Mouse (Mus musculus) neural tube, embryonic 10.5 days (tissue): Measurements from ENCODE around the gene Pik3cb.

ENCODE experiments used
- DNase-seq: peaks from one replicate; pipeline ENCODE4 v3.0.0-alpha.2; 2017; ENCODE audit warnings: low spot score; ENCODE audit errors: extremely low spot score

Pik3cb gene

DNA sequence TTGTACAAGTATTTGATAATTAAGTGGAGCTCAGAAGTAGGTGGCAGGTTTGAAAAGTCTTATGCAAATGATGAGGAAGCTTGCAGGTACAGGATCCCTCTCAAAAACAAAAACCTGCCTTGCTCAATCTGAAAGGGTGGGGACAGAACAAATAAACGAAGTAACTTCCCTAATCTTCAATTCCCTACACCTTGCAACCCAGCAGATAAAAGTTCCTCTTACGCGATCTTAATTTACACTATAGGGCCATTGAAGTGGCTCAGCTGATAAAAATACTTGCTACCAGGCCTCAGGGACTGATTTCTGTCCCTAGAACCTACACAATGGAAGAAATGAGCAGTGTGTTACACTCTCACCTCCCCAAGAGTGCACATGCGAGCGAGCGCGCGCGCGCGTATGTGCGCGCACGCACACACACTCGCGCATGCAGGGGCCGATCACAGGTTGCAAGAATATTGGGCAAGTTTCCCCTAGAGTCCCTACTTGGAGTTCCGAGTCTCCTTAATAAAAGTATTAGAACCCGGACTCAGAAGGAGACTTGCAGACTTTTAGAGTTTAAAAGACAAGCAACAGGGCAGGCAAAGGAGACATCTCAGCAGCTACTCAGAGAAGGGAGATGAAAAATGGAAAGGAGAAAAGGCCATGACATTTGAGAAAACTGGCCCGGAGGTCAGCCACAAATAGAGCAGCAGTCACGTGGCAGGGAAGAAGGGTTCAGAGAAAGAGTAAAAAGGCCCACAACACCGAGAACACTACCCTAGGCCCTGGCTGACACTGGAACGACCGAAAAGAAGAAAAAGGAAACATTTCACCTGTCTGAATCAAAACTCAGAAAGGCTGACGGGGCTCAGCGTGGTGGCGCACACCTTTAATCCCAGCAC lies 6.7 kb upstream of the Pik3cb start:
- no peak for DNase-seq

DNA sequence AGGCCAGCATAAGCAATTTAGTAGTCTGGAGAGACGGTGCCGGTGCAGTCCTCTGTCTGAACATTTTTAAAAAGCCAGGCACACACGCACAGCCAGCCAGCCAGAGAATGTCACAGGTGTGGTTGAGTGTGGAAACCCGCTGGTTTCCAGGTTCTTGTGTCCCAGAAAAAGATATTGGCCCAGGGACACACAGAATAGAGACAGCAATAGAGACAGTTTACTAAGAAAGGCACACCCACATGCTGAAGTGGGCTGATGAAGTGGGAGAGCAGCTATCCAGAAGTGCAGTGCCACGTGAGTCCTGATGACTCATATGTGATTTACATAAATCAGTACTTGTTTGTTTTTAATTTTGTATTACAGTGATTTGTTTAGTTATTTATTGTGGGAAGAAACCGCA lies 5.3 kb upstream of the Pik3cb start:
- DNase-seq, result no peak

DNA sequence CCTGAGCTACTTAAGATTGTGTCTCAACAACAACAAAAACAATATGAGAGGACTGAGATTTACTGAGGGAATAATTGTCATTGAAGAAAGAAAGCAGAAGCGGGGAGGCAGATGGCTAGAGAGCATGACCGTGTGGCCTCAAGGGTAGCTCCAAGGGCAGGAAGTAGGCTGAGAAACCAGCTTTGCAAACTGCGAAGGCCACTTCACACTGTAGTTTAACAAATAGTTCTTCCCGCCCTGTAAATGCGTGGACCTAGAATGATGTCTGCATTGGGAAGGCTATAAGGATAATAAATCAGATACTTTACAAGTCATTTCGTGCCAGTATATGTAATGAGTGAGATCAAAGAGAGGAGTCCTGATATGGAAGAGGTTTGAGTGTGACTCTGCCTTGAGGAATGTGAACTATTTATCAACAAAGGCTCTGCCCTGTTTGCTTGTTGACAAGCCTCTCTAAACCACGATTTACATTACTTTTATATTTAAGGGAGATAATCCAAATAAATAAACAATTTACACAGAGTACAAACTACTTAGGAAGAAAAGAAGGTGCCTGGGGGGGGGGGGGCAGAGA lies 4.1 kb upstream of the Pik3cb start:
- DNase-seq, result no peak

DNA sequence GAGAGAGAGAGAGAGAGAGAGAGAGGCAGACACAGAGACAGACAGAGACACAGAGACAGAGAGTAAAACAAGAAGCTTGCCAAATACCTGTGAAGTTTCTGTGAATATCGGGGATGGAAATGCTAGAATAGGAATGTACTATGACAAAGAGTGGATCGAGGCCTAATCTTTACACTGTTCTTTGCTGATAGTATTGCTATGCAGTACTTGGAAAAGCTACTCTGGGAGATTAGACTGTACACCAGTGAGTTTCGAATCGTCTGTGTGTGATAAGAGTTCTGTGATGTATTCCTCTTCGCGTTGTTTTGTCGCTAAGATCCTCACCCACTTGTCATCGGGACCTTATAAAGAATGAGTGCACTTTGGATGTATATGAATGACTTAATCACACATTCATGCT lies 1.2 kb upstream of the Pik3cb start:
- no peak for DNase-seq

DNA sequence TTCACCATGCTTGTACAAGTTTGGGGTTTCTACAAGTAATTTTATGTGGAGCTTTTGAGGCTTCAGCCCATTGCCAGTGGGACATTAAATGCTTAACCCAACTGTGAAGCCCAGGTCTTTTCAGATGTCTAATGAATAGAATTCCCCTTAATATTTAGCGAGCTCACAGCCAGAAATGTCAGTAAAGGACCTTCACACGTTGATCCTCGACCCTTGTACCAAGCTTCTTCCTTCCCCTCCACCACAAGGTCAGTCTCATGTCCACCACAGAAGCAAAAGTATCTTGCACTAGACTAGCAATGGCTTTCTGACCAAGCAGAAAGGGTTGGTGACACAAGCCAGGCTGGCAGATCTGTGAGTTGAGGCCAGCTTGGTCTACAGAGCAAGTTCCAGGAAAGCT lies 750 bp upstream of the Pik3cb start:
- no peak for DNase-seq

DNA sequence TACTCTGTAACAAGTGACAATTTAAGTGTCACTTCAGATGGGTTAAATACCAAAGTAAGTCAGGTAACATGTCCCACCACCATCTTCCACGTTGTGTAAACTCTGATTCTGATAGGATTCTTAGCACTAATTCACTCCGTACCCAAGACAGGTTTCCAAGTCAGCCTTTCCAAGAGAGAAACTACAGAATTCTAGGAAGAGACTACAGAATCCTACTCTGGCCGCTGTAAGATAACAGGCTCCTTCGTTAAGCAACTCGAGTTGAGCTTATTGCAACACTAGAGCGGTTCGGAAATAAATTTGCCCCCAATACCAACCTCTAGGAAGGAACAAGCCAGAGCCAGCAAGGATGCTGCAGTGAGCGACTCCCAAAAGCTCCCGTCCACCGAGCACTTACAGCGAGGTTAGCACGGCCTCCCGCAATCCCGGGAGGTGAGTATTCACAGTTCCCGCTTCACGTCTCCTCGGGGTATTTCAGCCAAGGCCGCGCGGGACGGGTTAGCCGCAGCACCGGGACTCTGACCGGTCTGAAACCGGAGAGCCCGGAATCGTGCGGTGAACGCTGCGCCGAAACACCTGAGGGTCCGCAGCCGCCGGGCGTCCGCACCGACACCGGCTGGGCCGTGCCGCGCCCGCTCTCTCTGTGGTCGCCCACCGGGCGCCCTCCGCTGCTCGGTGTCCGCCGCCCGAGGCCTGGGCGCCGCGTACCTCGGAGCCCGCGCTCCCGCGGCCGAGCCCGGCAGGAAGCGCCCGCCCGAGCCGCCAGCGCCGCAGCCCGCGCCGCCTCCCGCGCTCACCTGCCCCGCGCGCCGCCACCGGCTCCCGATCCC lies 1.0 kb downstream of the Pik3cb start:
- DNase-seq, result peak; percentile 64

DNA sequence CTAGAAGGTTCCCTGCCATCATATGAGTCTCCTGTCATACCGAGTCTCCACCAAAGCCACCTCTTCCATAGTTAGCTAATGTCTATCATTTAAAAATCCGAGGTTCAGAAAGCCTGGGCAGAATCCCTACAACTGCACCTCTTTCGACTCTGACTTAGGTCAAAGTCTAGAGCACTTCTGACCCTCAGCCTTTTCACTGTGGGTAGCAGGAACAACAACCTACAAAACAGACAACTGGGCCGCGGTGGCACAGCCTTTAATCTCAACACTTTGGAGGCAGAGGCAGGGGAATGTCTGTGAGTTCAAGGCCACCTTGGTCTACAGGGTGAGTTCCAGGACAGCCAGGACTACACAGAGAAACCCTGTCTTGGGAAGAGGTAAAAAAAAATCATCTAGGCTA lies 3.1 kb downstream of the Pik3cb start:
- DNase-seq, result no peak

DNA sequence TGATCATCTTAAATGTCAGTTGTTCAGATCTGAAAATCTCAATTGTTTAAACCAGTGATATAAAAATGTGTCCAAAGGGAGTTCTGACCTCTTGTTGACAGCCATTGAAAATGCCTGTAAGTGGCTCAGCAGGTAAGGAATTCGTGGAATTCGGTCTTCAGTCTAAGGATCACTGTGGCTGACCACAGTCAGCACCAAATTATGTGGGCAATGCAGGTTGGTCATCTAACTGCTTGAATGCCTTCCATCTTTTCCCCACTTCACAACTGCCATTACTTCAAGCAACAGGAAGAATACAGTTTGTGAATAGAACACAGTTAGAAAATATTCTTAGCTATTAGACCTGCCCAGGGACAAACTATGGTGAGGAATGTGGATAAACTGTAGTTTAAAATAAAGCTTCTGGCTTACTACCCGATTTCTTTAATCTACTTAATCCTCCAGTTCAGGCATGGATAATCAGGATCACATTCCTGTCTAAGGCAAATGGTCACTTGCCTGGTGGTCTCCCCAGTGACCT lies 8.4 kb downstream of the Pik3cb start:
- DNase-seq, result no peak

DNA sequence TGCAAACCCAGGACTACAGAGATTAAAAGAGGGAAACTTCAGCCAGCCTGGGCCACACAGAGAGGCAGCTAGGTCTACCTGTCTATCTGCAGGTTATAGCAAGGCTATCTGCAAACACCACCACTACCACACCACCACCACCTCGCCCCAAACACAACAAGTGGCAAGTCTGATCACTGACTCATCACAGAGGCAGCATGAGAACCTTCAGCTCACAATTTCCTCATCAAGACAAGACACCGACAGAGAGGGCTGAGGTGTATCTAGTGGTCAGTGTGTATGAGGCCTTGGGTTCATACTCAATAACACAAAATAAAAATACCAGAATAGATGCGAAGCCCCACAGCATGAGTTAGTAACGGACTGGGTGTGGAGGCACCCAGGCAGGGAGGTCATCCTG lies 9.3 kb downstream of the Pik3cb start:
- DNase-seq, result no peak

DNA sequence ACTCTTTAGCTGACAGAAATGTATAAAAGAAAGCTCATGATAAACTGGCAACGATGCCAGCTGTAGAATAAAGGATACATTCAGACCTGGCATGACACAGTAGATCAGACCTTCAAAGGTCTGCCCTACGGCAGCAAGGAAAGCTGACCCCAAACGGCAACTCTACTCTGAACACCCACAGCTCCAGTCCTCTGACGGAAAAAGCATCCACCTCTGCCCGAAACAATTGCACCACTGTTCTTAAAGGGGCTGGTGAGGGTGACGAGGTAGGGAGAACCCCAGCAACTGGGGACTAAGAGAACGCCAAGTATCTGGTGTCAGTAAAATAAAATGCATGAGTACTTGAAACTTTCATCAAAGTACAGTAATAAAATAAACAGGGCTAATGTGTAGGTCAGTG lies 12.8 kb downstream of the Pik3cb start:
- no peak for DNase-seq

DNA sequence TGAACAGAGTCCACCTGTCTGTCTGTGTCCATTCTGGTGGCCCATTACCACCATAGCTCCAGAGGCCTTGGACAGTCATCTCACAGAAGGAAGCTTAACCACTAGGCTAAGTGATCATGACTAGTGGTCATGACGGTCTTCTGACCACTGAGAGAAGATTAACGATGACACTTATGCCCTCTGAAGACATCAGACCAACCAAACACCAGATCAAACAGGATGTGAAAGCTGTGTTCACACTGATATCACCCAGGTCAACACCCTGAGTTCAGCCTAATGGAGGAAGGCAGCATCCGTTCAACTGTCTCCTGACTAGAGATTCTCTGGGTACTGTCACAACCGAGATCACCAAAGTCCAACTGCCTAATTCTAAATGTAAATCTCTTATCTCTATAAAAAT lies 17.7 kb downstream of the Pik3cb start:
- no peak for DNase-seq

DNA sequence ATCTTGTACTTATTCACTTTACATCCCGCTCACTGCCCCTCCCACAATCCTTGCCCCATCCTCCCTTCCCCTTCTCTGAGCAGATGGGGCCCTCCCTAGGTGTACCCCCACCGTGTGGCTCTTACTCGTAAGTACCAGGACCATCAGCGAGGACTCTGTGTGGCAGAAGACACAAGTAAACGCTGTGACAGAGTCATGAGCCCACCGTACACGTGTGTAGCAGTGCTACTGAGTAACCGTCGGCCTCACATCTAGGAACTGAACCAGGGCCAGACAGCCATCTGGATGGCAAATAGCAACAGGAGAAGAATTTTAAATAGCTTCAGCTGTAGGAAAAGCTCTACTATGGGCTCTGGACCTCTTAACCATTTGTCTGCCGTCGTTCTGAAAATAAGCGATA lies 28.0 kb downstream of the Pik3cb start:
- no peak for DNase-seq

DNA sequence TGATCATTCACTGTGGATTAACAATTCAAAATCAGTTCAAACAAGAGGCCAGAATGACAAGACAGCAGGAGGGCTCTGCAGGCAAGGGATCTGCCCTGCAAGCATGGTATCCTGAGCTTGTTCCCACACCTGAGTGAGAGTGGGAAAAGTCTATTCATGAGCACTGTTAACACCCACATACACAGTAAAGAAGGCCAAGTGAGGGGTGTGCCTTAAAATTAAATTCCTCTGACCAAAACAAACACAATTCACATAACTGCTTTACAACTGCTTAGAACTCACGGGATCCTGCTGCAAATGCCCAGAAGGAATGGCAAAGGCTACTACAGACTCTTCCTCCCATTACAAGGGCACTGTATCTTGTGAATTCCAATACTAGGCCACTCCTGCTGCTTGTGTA lies 29.3 kb downstream of the Pik3cb start:
- no peak for DNase-seq

DNA sequence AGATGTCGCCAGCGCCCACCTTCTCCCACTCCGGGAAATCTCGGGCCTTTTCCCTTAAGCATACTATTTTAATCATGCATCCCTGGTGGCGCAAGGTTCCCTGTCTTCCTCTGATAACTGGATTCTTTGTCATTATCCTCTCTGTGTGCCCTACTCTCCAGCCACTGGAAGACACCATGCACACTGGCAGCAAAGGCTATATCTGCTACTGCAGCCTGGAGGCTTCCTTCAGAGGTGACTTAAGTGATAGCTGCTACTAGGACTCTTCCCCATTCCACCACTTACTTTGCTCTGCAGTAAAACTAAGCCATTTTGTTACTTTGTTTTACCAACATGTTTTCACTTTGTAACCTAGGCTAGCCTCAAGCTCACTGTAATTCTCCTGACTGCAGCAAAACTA lies 30.2 kb downstream of the Pik3cb start:
- no peak for DNase-seq

DNA sequence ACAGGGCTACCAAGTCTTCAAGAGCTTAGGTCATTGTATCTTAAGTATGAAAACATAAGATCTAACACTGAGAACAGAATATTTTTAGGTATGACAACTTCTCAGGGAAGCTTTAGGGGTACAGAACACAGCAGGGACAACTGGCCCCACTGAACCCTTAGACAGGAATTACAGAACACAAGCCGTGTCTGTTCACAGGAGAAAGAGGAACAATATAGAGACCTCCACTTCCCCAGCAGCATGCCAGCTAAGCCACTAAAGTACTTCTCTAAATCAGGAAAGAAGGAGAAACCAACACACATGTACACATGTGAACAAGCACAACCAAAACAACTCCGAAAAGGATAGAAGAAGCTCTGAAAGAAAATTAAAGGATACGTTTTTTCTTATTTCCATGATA lies 30.8 kb downstream of the Pik3cb start:
- no peak for DNase-seq

DNA sequence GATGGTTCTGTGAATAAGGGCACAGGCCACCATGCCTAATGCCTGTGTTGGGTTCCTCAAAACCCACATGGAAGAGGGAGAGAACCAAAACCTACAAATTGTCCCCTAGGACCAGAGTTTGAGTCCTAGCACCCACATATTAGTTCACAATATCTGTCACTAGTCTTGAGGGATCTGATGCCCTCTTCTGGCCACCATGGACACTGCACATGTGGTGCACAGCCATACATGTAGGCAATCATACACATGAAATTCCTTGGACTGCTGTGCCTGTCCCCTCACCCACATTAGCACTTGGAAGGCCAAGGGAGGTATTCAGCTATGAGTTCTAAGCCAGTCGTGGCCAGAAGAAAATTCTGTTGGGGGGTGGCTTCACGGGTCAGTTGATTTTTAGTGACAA lies 36.0 kb downstream of the Pik3cb start:
- DNase-seq, result no peak

DNA sequence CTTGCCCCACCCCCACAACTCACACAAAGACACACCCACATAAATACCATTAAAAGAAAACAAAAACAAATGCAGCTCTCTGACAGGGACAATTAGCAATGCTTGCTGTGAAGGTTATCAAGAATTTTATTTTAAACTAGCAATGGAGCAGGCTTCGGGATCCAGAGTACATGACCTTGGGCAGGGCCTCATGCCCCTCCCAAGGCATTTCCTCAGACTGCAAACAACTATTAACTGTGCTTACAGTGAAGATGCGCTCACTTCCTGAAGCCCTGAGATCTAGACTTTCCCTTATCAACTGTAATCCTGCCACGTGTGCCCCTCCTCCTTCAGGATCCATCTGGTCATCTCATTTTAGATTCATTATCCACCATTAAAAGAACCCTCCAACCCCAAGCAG lies 36.6 kb downstream of the Pik3cb start:
- DNase-seq, result no peak

DNA sequence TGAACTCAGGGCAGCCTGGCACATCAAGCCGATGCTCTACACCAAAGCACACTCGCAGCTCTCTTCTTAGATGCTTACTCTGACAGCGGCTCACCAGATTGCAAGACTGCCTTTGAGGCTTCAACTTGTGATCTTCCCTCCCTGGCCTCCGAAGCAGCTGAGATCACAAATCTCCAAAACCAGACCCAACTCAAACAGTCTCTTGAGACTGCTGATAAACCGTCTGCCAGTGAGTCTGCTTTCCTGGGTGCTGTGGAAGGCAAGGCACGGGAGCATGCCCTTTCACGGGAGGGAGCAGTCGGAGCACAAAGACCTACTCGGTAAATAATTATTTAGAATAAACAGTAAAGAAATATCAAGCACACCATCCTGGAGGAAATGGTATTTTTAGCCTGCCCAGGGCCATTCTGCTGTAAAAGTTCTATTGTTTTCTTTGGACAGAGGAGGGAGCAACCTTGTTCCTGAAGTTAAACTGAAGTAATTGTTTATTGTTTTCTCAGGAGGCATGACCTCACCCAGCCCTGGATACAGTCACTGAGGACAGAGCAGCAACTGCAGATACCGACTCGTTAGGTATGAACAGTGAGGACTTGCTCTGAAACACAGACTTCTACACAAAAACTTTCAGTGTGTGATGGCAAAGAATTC lies 41.8 kb downstream of the Pik3cb start:
- no peak for DNase-seq

DNA sequence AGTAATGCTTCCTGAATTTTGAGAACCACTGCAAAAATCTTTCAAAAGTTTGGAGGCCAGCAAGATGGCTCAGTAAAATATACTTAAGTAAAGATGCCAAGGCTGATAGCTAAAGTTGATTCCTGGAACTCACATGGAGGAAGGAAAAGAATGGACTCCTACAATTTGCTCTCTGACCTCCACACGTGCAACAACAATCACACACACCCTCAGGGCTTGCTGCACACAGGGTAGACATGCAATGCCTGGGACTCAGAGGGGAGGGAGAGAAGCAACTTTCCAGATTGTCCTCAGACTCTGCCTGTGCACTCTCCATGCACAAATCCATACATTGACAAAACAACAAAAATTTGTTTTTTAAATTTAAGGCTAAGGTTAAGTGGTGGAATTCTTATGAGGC lies 42.8 kb downstream of the Pik3cb start:
- no peak for DNase-seq

DNA sequence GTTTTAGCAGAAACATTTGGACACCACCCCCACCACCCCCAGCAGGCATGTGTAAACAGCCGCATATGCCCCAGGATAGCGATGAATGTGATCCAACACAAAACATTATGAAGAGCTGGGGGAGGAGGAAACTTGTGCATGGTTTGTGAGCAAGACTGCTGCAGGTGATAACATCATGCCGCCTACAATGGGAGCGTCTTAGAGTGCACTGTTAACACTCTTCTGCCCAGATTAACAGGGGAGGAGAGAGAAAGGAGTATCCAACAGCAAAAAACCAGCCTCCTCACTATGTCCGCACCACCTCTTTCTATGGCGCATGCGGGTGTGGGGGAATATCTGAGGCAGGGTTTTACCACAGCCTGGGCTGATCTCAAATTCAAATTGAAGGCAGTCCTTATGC lies 45.2 kb downstream of the Pik3cb start:
- DNase-seq, result no peak

DNA sequence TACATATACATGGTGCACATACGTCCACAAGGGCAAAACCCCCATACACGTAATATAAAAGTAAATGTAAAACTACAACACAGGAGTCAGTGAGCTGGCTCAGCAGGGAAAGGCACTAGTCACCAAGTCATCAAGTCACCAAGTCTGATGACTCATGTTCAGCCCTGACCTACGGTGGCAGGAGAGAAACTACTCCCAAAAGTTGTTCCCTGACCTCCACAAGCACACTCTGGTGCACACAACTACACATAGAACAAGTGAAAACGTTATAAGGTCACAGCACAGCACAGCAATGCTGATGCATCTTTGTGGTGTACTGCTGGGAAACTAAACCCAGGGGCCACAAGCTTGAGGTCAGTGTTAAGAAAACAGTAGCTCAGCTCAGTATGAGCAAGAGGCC lies 49.9 kb downstream of the Pik3cb start:
- DNase-seq, result no peak

DNA sequence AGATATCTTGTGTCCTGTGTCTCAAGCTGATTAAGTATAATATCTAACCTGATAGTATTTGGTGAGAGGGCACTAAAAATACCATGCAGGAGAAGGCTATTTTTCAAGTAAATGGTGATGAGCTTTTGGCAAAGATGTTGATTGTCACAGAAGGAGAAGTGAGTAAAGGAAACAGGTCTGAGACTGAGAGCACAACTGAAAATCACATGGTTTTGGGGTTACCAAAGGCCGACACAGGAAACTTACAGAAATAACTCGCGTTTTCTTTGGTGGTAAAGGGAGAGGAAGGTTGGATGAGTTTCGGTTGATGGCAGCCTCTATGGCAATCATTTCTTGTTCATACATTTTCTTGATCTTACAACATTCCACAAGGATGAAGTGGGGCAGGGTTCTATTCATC lies 50.5 kb downstream of the Pik3cb start:
- no peak for DNase-seq
